ENCODE assay signal across 8 mouse cellular contexts in genomic region chr9:45936883-45937282, GRCm38 (mm10). TPM values are rescaled to one million over a fixed set of nuclear protein-coding genes. Genes with fewer than 3 reads are reported as not detected.
DNase-seq lines count a peak whose midpoint lies in the region; TF ChIP-seq lines count a peak whose summit lies in the region.

No protein-coding gene starts in this region.

- no peak overlapping the region for H3K27ac ChIP-seq in bone marrow, adult 2 months (ENCODE audit: control insufficient read depth, insufficient read depth, low read depth, low read length, poor library complexity)
- peak overlapping the region; percentile 94 for H3K27ac ChIP-seq in embryonic fibroblast, embryonic 13.5 days (ENCODE audit: insufficient read depth, low read length)

- H3K4me1 ChIP-seq in bone marrow, adult 2 months (ENCODE audit: control insufficient read depth, insufficient read depth, low read length), result no peaks in the 10 kb centered on the region
- H3K4me1 ChIP-seq in embryonic fibroblast, embryonic 13.5 days (ENCODE audit: control insufficient read depth, insufficient read depth, low read length), result peaks cover 7% of the 10 kb centered on the region

- no peak overlapping the region for H3K4me3 ChIP-seq in bone marrow, adult 2 months (replicated peaks; ENCODE audit: control insufficient read depth, low read depth, low read length)
- no peak overlapping the region for H3K4me3 ChIP-seq in embryonic fibroblast, embryonic 13.5 days (ENCODE audit: insufficient read depth, low read length)

- WGBS in bone marrow, adult 2 months, result 27% methylated on average over 3 of the region's 3 CpGs
- WGBS in large intestine, adult 2 months, result 8% methylated on average over 3 of the region's 3 CpGs

- peak; percentile 57 for DNase-seq in layer of hippocampus, adult 11-12 months (ENCODE audit: low spot score)
- no peak for DNase-seq in layer of hippocampus, adult 9-10 months (ENCODE audit: low spot score)
- DNase-seq in heart, postnatal 4 days, result peak; percentile 80
- DNase-seq in large intestine, adult 2 months (ENCODE audit: low read depth, low spot score), result peak; percentile 60
- peak; percentile 79 for DNase-seq in lung, postnatal 14 days
- peak; percentile 62 for DNase-seq in skeletal muscle tissue, adult 2 months (ENCODE audit: low read depth, low spot score)

- peak; percentile 58 for TF ChIP-seq CTCF in bone marrow, adult 2 months (IDR thresholded peaks at IDR 0.05; ENCODE audit: control insufficient read depth, insufficient read depth, low read length)
- TF ChIP-seq CTCF in embryonic fibroblast, embryonic 13.5 days (IDR thresholded peaks at IDR 0.05; ENCODE audit: borderline replicate concordance, insufficient read depth, low read length), result peak; percentile 20; the same call in 1 of the 2 replicates

- TF ChIP-seq POLR2A in bone marrow, adult 2 months (IDR thresholded peaks at IDR 0.05; ENCODE audit: borderline replicate concordance, control insufficient read depth, low read depth, low read length), result no peak
- TF ChIP-seq POLR2A in embryonic fibroblast, embryonic 13.5 days (IDR thresholded peaks at IDR 0.05; ENCODE audit: low read depth, low read length), result peak; percentile 29; the same call in 1 of the 2 replicates

RNA-seq across cellular contexts. Expression of gene Tagln, which starts 1.0 kb away (rescaled TPM):
- polyA plus RNA-seq in bone marrow, adult 2 months (2011; ENCODE audit: insufficient read depth, insufficient read length, low replicate concordance, missing spikeins), result 2.3 and 22.2 TPM in 2 replicates
- 1,824 and 2,709 TPM in 2 replicates for polyA plus RNA-seq in embryonic fibroblast, embryonic 13.5 days (2011; ENCODE audit: insufficient read length, low read depth, missing spikeins)
- total RNA-seq in heart, postnatal 4 days (2021), result 100 to 1,000 TPM; 111 to 124 TPM
- polyA plus RNA-seq in large intestine, adult 2 months (2012; rRNA removed), result 615 and 775 TPM in 2 replicates

RNA-seq across cellular contexts. Expression of gene Sidt2, which starts 18.2 kb away (rescaled TPM):
- 30.9 and 68.0 TPM in 2 replicates for polyA plus RNA-seq in bone marrow, adult 2 months (2011; ENCODE audit: insufficient read depth, insufficient read length, low replicate concordance, missing spikeins)
- 153 and 185 TPM in 2 replicates for polyA plus RNA-seq in embryonic fibroblast, embryonic 13.5 days (2011; ENCODE audit: insufficient read length, low read depth, missing spikeins)
- total RNA-seq in heart, postnatal 4 days (2021), result 10 to 100 TPM; 57.1 to 67.0 TPM
- polyA plus RNA-seq in large intestine, adult 2 months (2012; rRNA removed), result 332 and 378 TPM in 2 replicates

RNA-seq across cellular contexts. Expression of gene Rnf214, which starts 30.2 kb away (rescaled TPM):
- 27.9 and 30.3 TPM in 2 replicates for polyA plus RNA-seq in bone marrow, adult 2 months (2011; ENCODE audit: insufficient read depth, insufficient read length, low replicate concordance, missing spikeins)
- polyA plus RNA-seq in embryonic fibroblast, embryonic 13.5 days (2011; ENCODE audit: insufficient read length, low read depth, missing spikeins), result 39.7 and 43.6 TPM in 2 replicates
- total RNA-seq in heart, postnatal 4 days (2021), result 10 to 100 TPM; 36.3 to 39.4 TPM
- polyA plus RNA-seq in large intestine, adult 2 months (2012; rRNA removed), result 8.0 and 14.1 TPM in 2 replicates

RNA-seq across cellular contexts. Expression of gene Pcsk7, which starts 30.6 kb away (rescaled TPM):
- polyA plus RNA-seq in bone marrow, adult 2 months (2011; ENCODE audit: insufficient read depth, insufficient read length, low replicate concordance, missing spikeins), result 10.1 and 24.5 TPM in 2 replicates
- polyA plus RNA-seq in embryonic fibroblast, embryonic 13.5 days (2011; ENCODE audit: insufficient read length, low read depth, missing spikeins), result 19.6 and 24.0 TPM in 2 replicates
- total RNA-seq in heart, postnatal 4 days (2021), result 10 to 100 TPM; 20.6 to 25.2 TPM
- polyA plus RNA-seq in large intestine, adult 2 months (2012; rRNA removed), result 30.9 and 55.9 TPM in 2 replicates

Comparison
In these comparisons a context has a peak if more than half of its experiments do, and no peak if none do; other contexts are left out.
1. RNA of gene Tagln, which starts 1.0 kb away (polyA plus RNA-seq): 1,824 to 2,709 TPM in embryonic fibroblast, embryonic 13.5 days and 615 to 775 TPM in large intestine, adult 2 months; 2.3 to 22.2 TPM in bone marrow, adult 2 months; every median in the first group is over 10 times any median in the second.